Mouse (Mus musculus) C2C12 (cell line): Measurements from ENCODE around the gene Cox5b. TPM values are rescaled to one million over a fixed set of nuclear protein-coding genes. Genes with fewer than 3 reads are reported as not detected.
A peak's percentile ranks its signal among the peaks of the same experiment; 100 is the strongest.

ENCODE experiments used
- H3K27me3 ChIP-seq: one replicate; pipeline ENCODE4 v1.6.1; 2011; ENCODE audit not compliant: control insufficient read depth, insufficient read depth, insufficient read length
- H3K36me3 ChIP-seq: one replicate; pipeline ENCODE4 v1.6.1; 2011; ENCODE audit not compliant: control insufficient read depth, insufficient read depth
- H3K4me3 ChIP-seq: one replicate; pipeline ENCODE4 v1.5.1; 2011; ENCODE audit warnings: mild to moderate bottlenecking, control low read depth; ENCODE audit not compliant: poor library complexity, insufficient read depth, severe bottlenecking
- H3K79me2 ChIP-seq: one replicate; pipeline ENCODE4 v1.6.1; 2011; ENCODE audit not compliant: control insufficient read depth, insufficient read depth
- H3K79me3 ChIP-seq: one replicate; pipeline ENCODE4 v1.6.1; 2011; ENCODE audit warnings: low read depth, control low read depth
- H3ac ChIP-seq: one replicate; pipeline ENCODE3; 2011; ENCODE audit warnings: low read depth; ENCODE audit not compliant: control insufficient read depth, insufficient read length
- CEBPB ChIP-seq: IDR thresholded peaks from one replicate; pipeline ENCODE4 v1.6.1; 2011; ENCODE audit warnings: low read depth, mild to moderate bottlenecking, control low read depth, moderate library complexity
- CTCF ChIP-seq: IDR thresholded peaks from one replicate; pipeline ENCODE4 v1.5.1; 2011; ENCODE audit not compliant: control insufficient read depth, insufficient read depth, insufficient read length
- FOSL1 ChIP-seq: IDR thresholded peaks from one replicate; pipeline ENCODE4 v1.8.0; 2011; ENCODE audit warnings: mild to moderate bottlenecking, low read length; ENCODE audit not compliant: poor library complexity, insufficient read depth, severe bottlenecking
- MAX ChIP-seq: IDR thresholded peaks from one replicate; pipeline ENCODE4 v1.6.1; 2011; ENCODE audit warnings: mild to moderate bottlenecking, control low read depth
- MYOD1 ChIP-seq: IDR thresholded peaks from one replicate; pipeline ENCODE4 v1.6.1; 2011; ENCODE audit warnings: low read depth; ENCODE audit not compliant: control insufficient read depth, insufficient read length
- MYOG ChIP-seq: IDR thresholded peaks from one replicate; pipeline ENCODE4 v1.6.1; 2011; ENCODE audit not compliant: control insufficient read depth, insufficient read length; ENCODE audit errors: extremely low read depth
- USF1 ChIP-seq: IDR thresholded peaks from one replicate; pipeline ENCODE4 v1.6.1; 2011; ENCODE audit warnings: low read depth, mild to moderate bottlenecking, control low read depth, moderate library complexity
- polyA plus RNA-seq: library from polyadenylated mRNA; unstranded; fragments of >200 nt; fragmentation: generic; extraction: Trizol; gene quantifications from one replicate; pipeline ENCODE4 v1.2.1, GENCODE M21; 2012; ENCODE audit warnings: missing spikeins

The Cox5b gene
- polyA plus RNA-seq, 1 experiment: 734 TPM

- H3K36me3 ChIP-seq: peaks cover 52% of the 10 kb centered on the region
Observed at GRCm38 (mm10) chr1:36696411-36696810, 5.2 kb downstream of the Cox5b start.

GRCm38 (mm10) chr1:36697030-36697429 lies 5.8 kb downstream of the Cox5b start:
- H3K27me3 ChIP-seq: no peaks in the 10 kb centered on the region
- H3ac ChIP-seq: no peak overlapping the region
- no peak overlapping the region for H3K4me3 ChIP-seq
- peaks cover 12% of the 10 kb centered on the region for H3K79me2 ChIP-seq
- H3K79me3 ChIP-seq: peaks cover 10% of the 10 kb centered on the region
- peaks cover 57% of the 10 kb centered on the region for H3K36me3 ChIP-seq
- TF ChIP-seq USF1: no peak
- TF ChIP-seq FOSL1: no peak

More at GRCm38 (mm10) chr1:36696411-36696810, 5.2 kb downstream of the Cox5b start:
- no peak for TF ChIP-seq CEBPB
- TF ChIP-seq USF1: no peak
- no peak for TF ChIP-seq CTCF
- no peak for TF ChIP-seq MYOG
- TF ChIP-seq FOSL1: no peak
- no peak for TF ChIP-seq MAX
- no peak for TF ChIP-seq MYOD1
- Histone ChIP-seq H3K79me2 (peaks cover 18% of the 10 kb centered on the region), H3K79me3 (peaks cover 15% of the 10 kb centered on the region), H3K27me3 (no peaks in the 10 kb centered on the region), H3K4me3 (no peak overlapping the region), H3ac (no peak overlapping the region)

GRCm38 (mm10) chr1:36707166-36707565 lies 15.9 kb downstream of the Cox5b start:
- H3K36me3 ChIP-seq: peaks cover 36% of the 10 kb centered on the region
- no peak overlapping the region for H3K4me3 ChIP-seq
- no peaks in the 10 kb centered on the region for H3K27me3 ChIP-seq
- H3ac ChIP-seq: no peak overlapping the region
- H3K79me3 ChIP-seq: peaks cover 27% of the 10 kb centered on the region
- H3K79me2 ChIP-seq: peaks cover 33% of the 10 kb centered on the region
- no peak for TF ChIP-seq CEBPB
- TF ChIP-seq MYOG: no peak
- TF ChIP-seq MYOD1: no peak
- no peak for TF ChIP-seq USF1
- no peak for TF ChIP-seq CTCF
- TF ChIP-seq MAX: no peak
- no peak for TF ChIP-seq FOSL1

GRCm38 (mm10) chr1:36707797-36708196 lies 16.5 kb downstream of the Cox5b start:
- Histone ChIP-seq H3K79me2 (peaks cover 33% of the 10 kb centered on the region), H3ac (no peak overlapping the region), H3K79me3 (peaks cover 27% of the 10 kb centered on the region), H3K4me3 (no peak overlapping the region), H3K27me3 (no peaks in the 10 kb centered on the region), H3K36me3 (peaks cover 31% of the 10 kb centered on the region)
- TF ChIP-seq USF1: no peak
- TF ChIP-seq MYOD1: no peak
- TF ChIP-seq CEBPB: no peak
- no peak for TF ChIP-seq MYOG
- no peak for TF ChIP-seq MAX
- no peak for TF ChIP-seq FOSL1

- H3K79me3 ChIP-seq: peaks cover 27% of the 10 kb centered on the region
- peak overlapping the region; percentile 93 for H3ac ChIP-seq
- TF ChIP-seq FOSL1 (no peak), CEBPB (no peak), MAX (no peak), CTCF (no peak), MYOD1 (no peak), USF1 (no peak), MYOG (no peak)
- H3K36me3 ChIP-seq: peaks cover 26% of the 10 kb centered on the region
- no peaks in the 10 kb centered on the region for H3K27me3 ChIP-seq
- H3K79me2 ChIP-seq: peaks cover 33% of the 10 kb centered on the region
- peak overlapping the region; percentile 90 for H3K4me3 ChIP-seq
Observed at GRCm38 (mm10) chr1:36708626-36709025, 17.4 kb downstream of the Cox5b start.

GRCm38 (mm10) chr1:36709055-36709853 lies 18.0 kb downstream of the Cox5b start:
- Histone ChIP-seq H3K4me3 (peak overlapping the region; percentile 90), H3K36me3 (peaks cover 22% of the 10 kb centered on the region), H3K27me3 (peaks cover under 1% of the 10 kb centered on the region), H3ac (peak overlapping the region; percentile 93), H3K79me3 (peaks cover 27% of the 10 kb centered on the region), H3K79me2 (peaks cover 33% of the 10 kb centered on the region)
- no peak for TF ChIP-seq USF1
- TF ChIP-seq CEBPB: no peak
- no peak for TF ChIP-seq CTCF
- TF ChIP-seq MYOD1: no peak
- TF ChIP-seq MAX: no peak
- TF ChIP-seq FOSL1: no peak
